Mouse (Mus musculus) T-helper 1 cell (primary cell): Measurements from ENCODE around the gene Gm9573.

Source experiments
- in situ Hi-C: fragments of 300-600 bp; cut with MboI, MseI; formaldehyde crosslinking; loops from one replicate; pipeline ENCODE4 v1.15.1; 2025; ENCODE audit warnings: high pct_unique_total_duplicates

The Gm9573 gene

DNA sequence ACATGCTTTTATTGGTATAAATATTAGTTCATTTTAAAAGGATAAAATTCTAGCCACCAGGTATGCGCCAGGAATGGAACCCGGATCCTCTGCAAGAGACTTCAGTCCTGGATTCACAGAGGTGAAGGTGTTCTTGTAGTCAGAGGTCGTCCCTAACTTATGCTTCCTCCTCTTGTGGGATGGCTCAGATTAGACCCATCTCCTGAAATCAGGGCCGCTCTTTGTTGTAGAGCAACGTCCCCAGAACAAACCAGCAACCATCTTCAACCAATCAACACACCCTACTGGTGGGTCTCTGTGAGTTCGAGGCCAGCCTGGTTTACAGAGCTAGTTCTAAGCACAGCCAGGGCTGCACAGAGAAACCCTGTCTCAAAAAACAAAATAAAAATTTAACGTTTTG is 32.0 kb downstream of the Gm9573 start:
- in situ Hi-C loops: no loop called here

DNA sequence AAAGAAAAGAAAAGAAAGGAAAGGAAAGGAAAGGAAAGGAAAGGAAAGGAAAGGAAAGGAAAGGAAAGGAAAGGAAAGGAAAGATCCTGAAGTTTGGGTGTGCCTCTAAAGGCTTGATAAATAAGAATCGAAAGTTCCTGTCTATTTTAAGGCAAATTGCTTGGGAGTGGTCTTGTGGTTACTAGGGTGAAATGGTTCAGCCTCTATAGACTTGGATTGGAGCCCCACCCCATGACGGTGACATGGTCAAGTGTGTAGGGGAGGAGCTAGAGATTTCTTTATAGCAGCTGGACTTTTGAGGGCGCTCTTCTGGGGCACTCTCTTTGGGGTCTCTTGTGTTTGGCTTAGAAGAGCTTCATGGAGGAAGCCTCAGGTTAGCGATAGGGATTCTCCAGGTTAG is 32.7 kb downstream of the Gm9573 start:
- in situ Hi-C loops: no loop called here

DNA sequence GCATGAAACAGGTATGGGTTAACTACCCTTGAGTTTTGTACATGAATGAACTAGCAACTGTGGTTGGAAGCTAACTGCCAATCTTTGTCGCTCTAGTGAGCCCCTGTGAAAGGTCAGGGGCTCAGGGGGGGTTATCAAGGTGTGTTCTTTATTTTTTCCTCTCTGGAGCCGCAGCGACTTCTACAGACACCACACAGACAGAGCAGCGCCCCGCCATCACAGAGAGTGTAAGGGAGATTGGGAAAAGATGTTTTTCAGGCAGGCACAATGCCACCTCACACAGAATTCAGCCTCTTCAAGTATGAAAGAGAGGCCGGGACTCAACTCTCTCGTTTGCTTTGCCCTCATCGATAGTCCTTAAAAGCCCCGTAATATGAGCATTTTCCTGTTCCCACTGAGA is 34.3 kb downstream of the Gm9573 start:
- in situ Hi-C loops: no loop called here

DNA sequence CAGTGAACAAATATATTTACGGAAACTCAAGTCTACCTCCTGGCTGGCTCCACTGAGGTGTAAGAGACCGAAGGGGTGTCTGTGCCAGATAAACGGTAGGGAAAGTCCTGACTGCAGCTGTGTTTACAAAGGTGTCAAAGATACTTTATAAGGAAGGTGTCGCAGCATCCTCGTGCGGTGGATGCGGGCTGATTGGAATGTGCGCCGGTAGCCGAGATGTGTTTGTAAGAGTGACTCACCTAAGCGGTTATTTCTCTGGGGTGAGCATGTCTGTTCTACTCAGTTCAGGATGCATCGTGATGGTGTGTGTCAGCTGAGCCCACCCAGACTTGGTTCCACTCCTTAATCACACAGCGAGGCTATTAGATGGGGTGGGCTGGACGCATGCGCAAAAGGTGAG is 34.7 kb downstream of the Gm9573 start:
- in situ Hi-C loops: no loop called here

DNA sequence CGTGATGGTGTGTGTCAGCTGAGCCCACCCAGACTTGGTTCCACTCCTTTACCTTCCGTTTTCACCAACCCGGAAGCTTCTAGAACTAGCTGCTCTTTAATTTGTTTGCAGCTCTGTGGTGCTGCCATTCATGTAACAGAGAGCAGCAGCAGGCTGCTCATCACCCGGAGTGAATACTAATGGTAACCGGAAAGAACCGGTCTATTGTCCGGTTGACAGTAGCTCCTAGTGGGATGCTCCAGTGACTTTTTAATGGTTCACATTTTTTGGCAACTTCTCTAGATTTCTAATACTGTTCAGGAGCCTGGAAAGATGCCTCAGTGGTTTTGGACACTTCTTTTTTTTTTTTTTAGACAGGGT is 35.2 kb downstream of the Gm9573 start:
- in situ Hi-C loops: no loop called here

DNA sequence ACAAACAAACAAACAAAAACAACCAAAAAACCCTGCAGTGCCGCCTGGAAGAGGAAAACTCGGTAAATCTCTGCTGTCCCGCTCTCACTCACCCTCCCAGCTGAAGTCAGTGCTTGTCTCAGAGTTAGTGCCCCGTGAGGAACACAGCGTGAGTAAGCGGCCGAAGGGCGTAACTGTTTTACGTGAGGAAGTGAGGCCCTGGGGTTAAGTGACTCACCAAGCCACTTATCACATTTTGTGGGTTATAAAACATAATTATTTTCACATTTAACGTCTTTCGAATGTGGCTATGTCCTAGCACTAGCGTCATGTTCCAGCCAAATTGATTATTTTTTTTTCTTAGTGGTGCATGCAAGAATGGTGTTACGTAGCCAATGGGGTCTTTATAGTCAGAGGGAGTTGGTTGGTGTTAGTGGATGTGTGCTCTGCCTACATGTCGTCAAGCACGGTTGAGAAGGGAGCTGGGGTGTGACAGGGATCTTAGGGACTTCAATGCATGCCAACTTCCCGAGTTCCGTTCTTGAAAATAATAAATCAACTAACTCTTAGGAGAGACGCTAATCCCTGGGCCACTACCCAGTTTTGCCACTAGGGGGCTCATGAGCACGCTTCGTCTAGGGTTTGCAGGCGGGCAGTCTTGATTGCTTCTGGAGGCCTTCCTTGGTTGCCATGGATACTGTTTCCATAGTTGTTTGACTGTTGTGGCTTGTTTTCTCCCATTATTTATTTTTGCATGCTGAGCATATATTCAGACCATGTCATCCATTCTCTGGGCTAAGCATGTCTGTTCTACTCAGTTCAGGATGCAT is 35.8 kb downstream of the Gm9573 start:
- in situ Hi-C loops: no loop called here

DNA sequence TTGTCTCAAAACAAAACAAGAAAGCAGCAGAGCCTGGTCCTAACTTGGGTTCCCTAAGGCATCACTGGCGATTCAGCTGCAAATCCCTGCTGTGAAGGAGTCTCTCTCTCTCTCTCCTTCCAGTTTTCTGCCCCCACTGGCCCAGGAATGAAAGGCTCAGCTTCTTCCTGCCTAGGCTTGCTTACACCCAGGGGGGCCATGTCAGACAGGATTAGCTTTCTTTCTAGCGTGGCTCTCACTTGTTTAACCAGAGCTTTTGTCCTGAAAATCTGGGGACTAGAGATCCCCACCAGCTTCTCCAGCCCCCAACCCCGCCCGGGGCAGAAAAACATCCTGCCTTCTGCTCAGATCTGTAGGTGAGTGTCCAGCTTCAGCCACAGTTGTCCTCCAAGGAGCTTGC is 38.0 kb downstream of the Gm9573 start:
- in situ Hi-C loops: no loop called here

DNA sequence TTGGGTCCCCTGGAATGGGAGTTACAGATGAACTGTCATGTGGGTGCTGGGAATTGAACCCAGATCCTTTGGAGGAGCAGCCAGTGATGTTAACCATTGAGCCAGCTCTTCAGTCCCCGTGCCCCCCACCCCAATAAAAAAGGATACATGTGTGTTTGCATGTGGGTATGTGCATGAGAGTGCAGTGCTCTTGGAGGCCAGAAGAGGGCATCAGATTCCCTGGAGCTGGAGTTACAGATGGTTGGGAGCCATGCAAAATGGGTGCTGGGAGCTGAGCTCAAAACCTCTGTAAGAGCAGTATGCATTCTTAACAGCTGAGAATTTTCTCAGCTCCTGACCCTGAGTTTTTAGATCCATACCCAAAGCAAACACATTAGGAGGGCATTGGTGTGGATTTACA is 39.1 kb downstream of the Gm9573 start:
- in situ Hi-C loops: no loop called here

DNA sequence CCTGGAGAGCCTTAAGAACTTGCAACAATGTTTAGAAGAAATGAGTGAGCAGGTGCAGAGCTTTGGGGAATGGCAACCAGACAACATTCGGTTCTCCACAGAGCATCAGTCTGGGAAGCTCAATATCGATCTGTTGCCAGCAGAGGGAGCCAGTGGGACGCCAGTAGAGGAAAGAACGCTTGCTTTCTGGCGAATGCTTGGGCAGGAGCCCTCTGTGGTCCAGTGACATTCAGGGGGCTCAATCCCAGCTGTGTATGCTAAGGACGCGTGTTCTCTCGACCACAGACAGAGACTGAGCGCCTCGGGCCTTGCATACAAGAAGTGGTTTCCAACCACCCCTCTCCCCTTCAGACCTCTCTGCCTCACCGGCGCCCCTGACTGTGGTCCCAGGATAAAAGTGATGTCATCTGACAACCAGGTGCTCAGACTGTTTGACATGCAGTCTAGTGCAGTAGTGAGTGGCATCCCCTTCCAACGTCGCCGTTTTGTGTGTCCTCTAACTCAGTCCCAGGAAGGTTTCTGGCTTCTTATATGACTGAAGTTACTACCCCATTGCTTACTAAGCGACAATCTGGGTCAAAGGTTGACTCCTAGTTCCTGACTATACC is 42.0 kb downstream of the Gm9573 start:
- in situ Hi-C loops: no loop called here

DNA sequence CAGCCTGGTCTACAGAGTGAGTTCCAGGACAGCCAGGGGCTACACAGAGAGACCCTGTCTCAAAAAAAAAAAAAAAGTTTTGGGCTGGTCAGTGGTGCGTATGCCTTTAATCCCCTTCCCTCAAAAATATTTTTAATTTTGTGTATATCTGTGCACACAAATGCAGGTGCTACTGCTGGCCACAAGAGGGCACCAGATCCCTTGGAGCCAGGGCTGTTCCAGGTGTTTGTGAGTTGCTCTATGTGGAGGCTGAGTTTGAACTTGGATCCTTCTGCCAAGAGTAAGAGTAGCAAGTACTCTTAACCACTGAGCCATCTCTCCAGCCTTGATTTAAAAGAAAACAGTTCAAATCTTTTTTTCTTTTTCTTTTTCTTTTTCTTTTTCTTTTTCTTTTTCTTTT is 43.5 kb downstream of the Gm9573 start:
- in situ Hi-C loops: no loop called here

DNA sequence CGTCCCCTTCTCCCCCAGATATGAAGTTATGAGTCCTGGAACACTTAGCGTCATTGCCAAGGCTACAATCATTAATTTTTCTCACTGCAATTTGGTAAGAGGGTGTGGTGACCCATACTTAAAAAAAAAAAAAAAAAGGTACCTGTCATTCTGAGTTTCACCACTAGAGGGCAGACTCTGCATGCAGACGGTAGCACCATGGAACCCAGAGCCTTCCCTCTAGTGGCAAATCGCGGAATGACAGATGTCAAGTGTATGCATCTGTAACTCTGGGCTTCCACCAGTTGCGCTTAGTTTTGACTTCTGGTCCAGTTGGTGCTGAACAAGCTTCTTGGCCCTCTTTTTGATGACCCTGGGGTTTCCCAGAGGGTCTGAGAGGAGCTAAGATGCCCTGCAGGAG is 48.2 kb downstream of the Gm9573 start:
- in situ Hi-C loops: no loop called here

DNA sequence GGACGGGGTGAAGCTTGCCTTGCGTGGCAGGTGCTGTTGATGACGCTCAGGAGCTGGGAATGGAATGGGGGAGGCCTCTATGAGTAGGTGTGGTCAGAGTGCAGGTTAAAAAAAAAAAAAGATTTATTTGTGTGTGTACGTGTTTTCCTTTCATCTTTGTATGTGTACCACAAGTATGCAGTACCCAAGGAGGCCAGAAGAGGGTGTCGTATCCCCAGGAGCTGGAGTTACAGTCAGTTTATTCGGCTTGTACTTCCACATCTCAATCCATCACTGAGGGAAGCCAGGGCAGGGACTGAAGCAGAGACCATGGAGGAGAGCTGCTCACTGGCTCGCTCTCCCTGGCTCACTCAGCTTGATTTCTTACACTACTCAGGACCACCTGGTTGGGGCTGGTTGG is 55.0 kb downstream of the Gm9573 start:
- in situ Hi-C loops: no loop called here

DNA sequence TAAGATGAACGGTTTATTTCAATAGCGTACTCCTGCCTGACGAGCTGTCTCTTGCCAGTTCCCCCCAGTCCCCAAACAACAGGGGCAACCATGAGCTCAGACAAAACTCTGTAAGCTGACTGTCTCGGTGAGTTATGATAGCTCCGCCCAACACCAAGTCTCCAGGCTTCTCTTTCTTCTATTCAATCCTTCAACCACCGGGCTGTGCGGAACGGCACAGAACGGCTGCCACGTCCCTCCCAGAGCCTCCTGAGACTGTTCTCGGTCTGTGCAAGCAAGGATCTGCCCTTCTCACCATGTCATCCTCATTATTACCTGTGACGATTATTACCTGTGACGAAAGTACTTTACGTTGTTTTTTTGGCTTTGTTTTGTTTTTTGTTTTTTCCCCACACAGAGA is 55.6 kb downstream of the Gm9573 start:
- in situ Hi-C loops: no loop called here

DNA sequence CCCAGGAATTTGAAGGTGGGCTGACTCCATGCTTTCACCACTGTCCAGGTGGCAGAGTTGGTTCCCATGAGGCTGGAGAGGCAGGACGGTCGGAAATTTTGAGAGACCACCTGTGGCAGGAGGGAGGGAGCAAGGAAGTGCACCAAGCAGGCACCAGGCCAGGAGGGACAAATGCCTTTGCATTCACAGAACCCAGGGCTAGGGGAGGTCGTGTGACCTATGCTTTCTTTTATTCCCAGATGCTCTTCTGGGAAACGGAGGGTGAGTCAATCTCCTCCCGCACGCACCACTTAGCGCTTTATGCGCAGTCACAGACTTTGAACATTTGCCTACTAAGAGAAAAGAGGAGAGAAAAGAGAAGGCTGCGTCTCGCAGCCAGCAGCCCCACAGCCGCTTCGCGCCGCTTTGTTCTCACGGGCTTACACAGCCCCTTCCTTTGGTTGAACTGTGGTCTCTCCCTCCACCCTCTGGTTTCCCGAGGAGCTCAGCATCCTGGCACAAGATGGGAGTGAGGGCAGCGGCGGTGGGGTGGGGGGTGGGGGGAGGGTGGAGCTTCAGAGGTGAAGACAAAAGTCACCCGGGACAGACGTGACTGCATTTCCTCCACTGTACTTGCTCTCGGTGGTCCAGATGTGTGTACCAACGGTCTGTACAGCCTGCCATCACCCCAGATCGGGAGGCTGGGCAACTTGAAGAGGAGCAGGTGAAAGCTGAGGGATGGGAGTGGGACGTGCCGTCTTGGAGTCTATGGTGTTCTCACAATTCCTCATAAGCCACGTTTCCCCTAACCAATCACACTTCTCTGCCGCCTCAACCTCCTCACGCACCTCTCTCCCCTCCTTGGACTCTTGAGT is 57.1 kb downstream of the Gm9573 start:
- in situ Hi-C loops: no loop called here
